Mouse (Mus musculus): Measurements from ENCODE around the gene Lrrc25.

DNA sequence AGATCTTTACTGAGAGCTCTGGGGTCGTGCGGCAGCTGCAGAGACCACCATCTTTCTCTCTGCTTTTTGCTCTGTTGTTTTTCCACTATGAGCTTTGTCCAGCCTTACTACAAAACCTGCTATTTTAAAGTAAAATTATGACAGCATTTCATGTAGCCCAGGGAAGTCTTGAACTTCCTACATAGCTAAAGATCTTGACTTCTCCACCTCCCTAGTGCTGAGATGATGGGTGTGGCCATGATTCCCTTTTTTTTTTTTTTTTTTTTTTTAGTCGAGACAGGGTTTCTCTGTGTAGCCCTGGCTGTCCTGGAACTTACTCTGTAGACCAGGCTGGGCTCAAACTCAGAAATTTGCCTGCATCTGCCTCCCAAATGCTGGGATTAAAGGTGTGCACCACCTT is 48.7 kb downstream of the Lrrc25 start:
- TF ChIP-seq CTCF (conservative IDR thresholded peaks at IDR 0.05; ENCODE audit: insufficient read depth, insufficient read length, low read depth, low read length) (no peak), POLR2A (IDR thresholded peaks at IDR 0.05; ENCODE audit: low read depth, low read length) (no peak)
